Mouse (Mus musculus) stomach, embryonic 16.5 days (tissue): ENCODE measurements around the gene Sh2d6. TPM values are rescaled to one million over a fixed set of nuclear protein-coding genes. Genes with fewer than 3 reads are reported as not detected.

Source experiments
- ATAC-seq: fragments of 200-750 bp; cut with Nextera tagmentation; 2 replicates; pipeline ENCODE4 v1.8.0; 2017; ENCODE audit warnings: moderate number of reproducible peaks, moderate TSS enrichment; ENCODE audit not compliant: insufficient read depth, low FRiP score
- H3K27ac ChIP-seq: fragments of 300-500 bp; sonication (generic); 2 replicates; pipeline ENCODE4 v1.5.1; 2014; ENCODE audit warnings: low read length
- H3K27me3 ChIP-seq: fragments of 300-500 bp; sonication (generic); 2 replicates; pipeline ENCODE4 v1.6.1; 2014; ENCODE audit warnings: low read length, control low read depth, mixed read lengths; ENCODE audit not compliant: control insufficient read depth, insufficient read depth
- H3K36me3 ChIP-seq: fragments of 300-500 bp; sonication (generic); 2 replicates; pipeline ENCODE4 v1.6.1; 2014; ENCODE audit warnings: low read length; ENCODE audit not compliant: control insufficient read depth, insufficient read depth
- H3K4me1 ChIP-seq: fragments of 300-500 bp; sonication (generic); 2 replicates; pipeline ENCODE4 v1.6.1; 2014; ENCODE audit warnings: low read length, control low read depth, mixed read lengths; ENCODE audit not compliant: control insufficient read depth, insufficient read depth
- H3K4me2 ChIP-seq: fragments of 300-500 bp; sonication (generic); 2 replicates; pipeline ENCODE4 v1.6.1; 2014; ENCODE audit warnings: low read depth, low read length, mixed read lengths
- H3K4me3 ChIP-seq: fragments of 300-500 bp; sonication (generic); replicated peaks from 2 replicates; pipeline ENCODE4 v1.5.1; 2014; ENCODE audit warnings: mild to moderate bottlenecking, low read length
- H3K9ac ChIP-seq: fragments of 300-500 bp; sonication (generic); 2 replicates; pipeline ENCODE4 v1.6.1; 2014; ENCODE audit warnings: low read length
- H3K9me3 ChIP-seq: fragments of 300-500 bp; sonication (generic); replicated peaks from 2 replicates; pipeline ENCODE4 v1.6.1; 2016; ENCODE audit warnings: low read length, control low read depth; ENCODE audit not compliant: control insufficient read depth
- WGBS: fragments of 180-500 bp; shearing (Covaris S2); extraction: QIAGEN DNeasy Blood & Tissue Kit; methylation state at CpG from one replicate; pipeline ENCODE4 v1.1.7; 2014; 5-methylcytosine and 5-hydroxymethylcytosine counted together
- polyA plus RNA-seq: library from polyadenylated mRNA; unstranded; fragments of >200 nt; fragmentation: Nextera tagmentation; extraction: Ambion mirVana; gene quantifications from 2 replicates; pipeline ENCODE4 v1.2.1, GENCODE M21; 2015

Gene Sh2d6
- polyA plus RNA-seq, 1 experiment from 2014 or later = 0.21 TPM

DNA sequence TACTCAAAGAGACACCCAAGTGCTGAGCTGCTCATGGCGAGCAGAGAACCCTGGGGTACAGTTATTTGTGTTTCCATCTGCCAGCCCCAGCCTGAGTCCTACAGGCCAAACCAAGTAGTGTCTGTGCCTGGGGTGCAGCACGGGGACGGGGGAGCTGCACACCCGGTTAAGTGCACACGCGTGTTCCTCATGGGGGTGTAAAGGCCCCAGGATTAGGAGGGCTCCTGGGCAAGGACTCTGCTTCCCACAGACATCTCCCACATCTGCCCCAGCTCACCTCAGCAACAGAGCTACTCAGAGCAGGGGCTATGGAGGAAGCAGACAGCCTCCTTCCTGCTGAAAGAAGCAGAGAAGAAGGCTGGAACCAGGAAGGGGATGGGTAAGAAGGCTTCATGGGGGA is 5.9 kb downstream of the Sh2d6 start:
- ATAC-seq = no peak
- H3K4me1 ChIP-seq = peaks cover 33% of the 10 kb centered on the region
- no peak overlapping the region for H3K27ac ChIP-seq
- no peaks in the 10 kb centered on the region for H3K27me3 ChIP-seq
- WGBS = 91% methylated on average over 6 of the region's 6 CpGs
- H3K36me3 ChIP-seq = no peaks in the 10 kb centered on the region
- no peaks in the 10 kb centered on the region for H3K9me3 ChIP-seq
- H3K4me3 ChIP-seq = no peak overlapping the region
- H3K9ac ChIP-seq = no peak overlapping the region
- H3K4me2 ChIP-seq = no peak overlapping the region

DNA sequence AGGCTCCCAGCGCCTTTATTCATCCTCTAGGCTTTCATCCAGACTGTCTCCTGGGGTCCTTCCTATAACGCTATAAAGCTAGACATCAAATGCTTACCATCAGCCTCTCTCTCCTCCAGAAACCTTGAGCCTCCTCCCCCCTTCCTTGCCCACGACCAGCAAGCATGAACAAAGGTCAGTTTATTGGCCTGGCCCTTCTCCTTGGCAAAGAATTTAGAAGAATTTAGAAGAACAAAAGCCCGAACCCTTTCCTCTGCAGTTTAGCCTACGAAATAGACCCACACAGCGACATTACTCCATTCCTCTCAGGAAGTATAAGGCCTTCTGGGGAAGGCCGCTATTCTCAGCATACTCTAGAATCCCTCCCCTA is 8.5 kb downstream of the Sh2d6 start:
- Histone ChIP-seq H3K27me3 (no peaks in the 10 kb centered on the region), H3K9me3 (no peaks in the 10 kb centered on the region), H3K4me3 (peak overlapping the region; percentile 44), H3K27ac (peak overlapping the region; percentile 89), H3K9ac (peak overlapping the region; percentile 74), H3K4me1 (peaks cover 26% of the 10 kb centered on the region), H3K4me2 (peak overlapping the region; percentile 62), H3K36me3 (no peaks in the 10 kb centered on the region)
- no peak for ATAC-seq
- 56% methylated on average over 7 of the region's 7 CpGs for WGBS

DNA sequence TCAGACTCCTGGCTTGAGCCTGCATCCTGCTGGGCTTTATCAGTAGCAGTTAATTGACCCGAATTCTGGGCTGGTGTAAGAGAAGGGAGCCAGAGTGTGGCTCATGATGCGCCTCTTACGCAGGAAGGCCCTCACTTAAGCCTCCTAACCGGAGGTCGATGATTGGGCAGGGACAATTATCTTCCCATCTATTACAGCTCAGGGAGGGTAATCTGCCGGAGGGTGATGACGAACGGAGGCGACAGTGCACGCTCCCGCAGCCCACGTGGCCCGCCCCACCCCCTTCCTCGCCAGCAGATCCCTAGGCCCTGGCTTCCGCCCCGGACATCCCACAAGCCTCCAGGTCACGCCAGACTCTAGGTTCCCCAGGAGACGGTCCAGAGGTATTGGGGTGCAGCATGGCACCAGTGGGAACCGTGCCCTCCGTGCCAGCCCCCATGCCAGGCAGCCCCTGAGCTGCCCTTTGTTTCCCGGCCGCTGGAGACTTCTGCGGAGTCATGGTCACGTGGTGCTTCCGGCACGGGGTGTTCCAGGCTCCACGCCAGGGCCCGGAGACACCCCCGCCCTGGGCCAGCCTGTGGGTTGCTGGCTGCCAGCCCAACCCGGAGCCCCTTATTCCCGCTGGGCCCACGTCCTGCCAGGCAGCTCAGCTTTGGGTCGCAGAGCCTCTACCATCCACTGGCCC is 9.0 kb downstream of the Sh2d6 start:
- Histone ChIP-seq H3K4me3 (peak overlapping the region; percentile 44), H3K27me3 (no peaks in the 10 kb centered on the region), H3K4me1 (peaks cover 26% of the 10 kb centered on the region), H3K9me3 (no peaks in the 10 kb centered on the region), H3K27ac (peak overlapping the region; percentile 89), H3K4me2 (peak overlapping the region; percentile 62), H3K9ac (peak overlapping the region; percentile 74), H3K36me3 (no peaks in the 10 kb centered on the region)
- WGBS = 11% methylated on average over 33 of the region's 33 CpGs
- ATAC-seq = peak; percentile 86

DNA sequence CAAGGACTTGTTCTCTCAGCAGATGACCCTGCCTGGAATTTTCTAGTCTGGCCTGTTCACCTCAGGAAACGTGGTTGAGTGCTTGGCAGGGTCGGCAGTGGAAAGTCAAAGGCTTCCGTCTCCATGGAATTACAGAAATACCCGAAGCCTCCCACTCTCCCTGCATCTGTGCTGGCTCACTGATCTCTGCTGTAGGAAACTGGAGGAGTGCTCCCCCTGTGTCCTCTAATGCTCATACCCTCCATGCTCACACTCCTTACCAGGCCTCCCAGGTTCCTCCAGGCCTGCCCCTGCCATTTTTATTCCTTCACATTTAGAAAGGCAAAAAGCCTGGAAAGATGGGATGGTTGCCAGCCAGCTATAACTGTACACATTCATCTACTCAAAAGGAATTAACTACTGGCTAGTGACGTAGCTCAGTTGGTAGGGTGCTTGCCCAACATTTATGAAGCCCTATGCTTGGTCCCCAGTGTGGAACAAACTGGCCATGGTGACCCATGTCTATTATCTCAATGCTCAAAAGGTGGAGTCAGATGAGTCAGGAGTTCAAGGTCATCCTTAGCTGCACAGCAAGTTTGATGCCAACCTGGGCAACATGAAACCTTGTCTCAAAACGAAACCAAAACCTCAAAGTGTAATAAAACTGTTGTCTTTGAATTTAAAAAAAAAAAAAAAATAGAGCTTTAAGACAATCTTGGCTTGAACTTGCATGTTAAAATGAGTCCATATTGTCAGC is 10.7 kb downstream of the Sh2d6 start:
- 58% methylated on average over 6 of the region's 6 CpGs for WGBS
- no peak for ATAC-seq
- 0 out of 2 replicates have a peak overlapping the region, but pooled peaks have one; percentile 2 for H3K27ac ChIP-seq

DNA sequence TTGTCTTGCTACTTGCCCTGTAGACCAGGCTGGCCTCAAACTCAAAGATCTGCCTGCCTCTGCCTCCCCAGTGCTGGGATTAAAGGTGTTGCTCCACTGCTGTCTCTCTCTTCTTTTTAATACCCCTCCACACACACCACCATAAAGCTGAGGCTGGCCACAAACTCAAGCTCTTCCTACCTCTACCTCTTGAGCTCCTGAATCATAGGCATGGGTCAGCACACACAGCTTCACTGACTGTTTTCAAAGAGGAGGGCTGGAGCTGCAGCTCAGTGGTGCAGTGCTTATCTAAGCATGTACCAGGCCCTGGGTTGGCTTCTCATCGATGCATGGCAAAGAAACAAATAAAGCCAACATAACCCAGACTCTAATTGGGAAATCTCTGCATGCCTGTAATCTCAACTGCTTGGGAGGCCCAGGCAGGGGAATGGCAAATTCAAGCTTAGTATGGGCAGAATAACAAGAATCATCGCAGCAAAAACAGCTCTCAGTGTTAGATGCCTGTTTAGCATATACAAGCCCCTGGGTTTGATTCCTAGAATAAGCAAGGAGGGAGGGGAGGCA is 11.6 kb downstream of the Sh2d6 start:
- Histone ChIP-seq H3K36me3 (no peaks in the 10 kb centered on the region), H3K4me2 (no peak overlapping the region), H3K9me3 (no peaks in the 10 kb centered on the region), H3K4me3 (no peak overlapping the region), H3K9ac (no peak overlapping the region), H3K27me3 (no peaks in the 10 kb centered on the region), H3K27ac (0 out of 2 replicates have a peak overlapping the region, but pooled peaks have one; percentile 2), H3K4me1 (peaks cover 26% of the 10 kb centered on the region)
- WGBS = 72% methylated on average over 2 of the region's 2 CpGs
- ATAC-seq = no peak

More for the DNA sequence above, 10.7 kb downstream of the Sh2d6 start:
- Histone ChIP-seq H3K4me2 (no peak overlapping the region), H3K36me3 (no peaks in the 10 kb centered on the region), H3K4me3 (no peak overlapping the region), H3K9me3 (no peaks in the 10 kb centered on the region), H3K27me3 (no peaks in the 10 kb centered on the region), H3K9ac (no peak overlapping the region), H3K4me1 (peaks cover 26% of the 10 kb centered on the region)

DNA sequence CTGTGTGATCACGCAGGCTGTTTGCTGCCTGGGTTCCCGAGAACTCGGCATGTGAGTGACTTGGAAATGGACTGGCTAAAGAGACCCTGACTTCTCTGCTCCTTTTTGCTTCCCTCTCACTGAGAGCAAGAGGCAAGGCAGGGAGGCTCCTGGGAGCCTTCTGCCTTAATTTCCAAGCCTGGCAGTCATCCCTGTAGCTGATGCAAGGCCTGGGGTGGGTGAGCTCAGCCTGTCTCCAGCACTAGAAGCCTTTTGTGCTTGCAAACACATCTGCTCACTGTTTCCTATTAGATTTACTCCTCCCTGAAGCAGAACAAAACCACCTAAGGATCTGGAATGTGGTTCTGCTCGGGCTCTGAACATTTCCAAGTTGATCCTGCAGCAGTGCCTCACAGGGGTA is 12.9 kb downstream of the Sh2d6 start:
- Histone ChIP-seq H3K4me1 (peaks cover 25% of the 10 kb centered on the region), H3K36me3 (no peaks in the 10 kb centered on the region), H3K4me3 (no peak overlapping the region), H3K4me2 (no peak overlapping the region), H3K27ac (no peak overlapping the region), H3K9me3 (no peaks in the 10 kb centered on the region), H3K27me3 (no peaks in the 10 kb centered on the region), H3K9ac (peak overlapping the region; percentile 26; the same call in 1 of the 2 replicates)
- no peak for ATAC-seq
- WGBS = 85% methylated on average over 4 of the region's 4 CpGs

DNA sequence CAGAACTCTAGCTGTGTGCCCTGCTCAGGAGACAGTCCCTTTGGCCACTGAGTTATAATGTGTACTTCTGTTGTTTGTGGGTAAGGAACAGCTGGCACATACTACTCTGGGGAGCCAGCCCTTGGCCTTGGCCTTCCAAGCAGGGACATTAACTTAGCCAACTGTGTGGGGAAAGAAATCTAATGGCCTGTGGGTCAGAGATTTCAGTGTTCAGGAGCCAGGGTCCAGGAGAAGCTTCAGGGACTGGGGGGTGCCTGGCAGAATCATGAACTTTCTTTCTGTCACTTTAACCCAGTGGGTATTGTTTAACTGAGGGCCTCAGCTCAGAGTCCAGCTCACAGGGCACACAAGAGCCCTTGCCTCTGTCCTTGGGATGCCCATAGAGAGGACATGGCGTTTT is 15.4 kb downstream of the Sh2d6 start:
- H3K4me3 ChIP-seq = no peak overlapping the region
- no peaks in the 10 kb centered on the region for H3K9me3 ChIP-seq
- H3K4me2 ChIP-seq = no peak overlapping the region
- ATAC-seq = no peak
- 0 out of 2 replicates have a peak, but pooled peaks cover 4% of the 10 kb centered on the region for H3K4me1 ChIP-seq
- WGBS = 89% methylated on average over 1 of the region's 1 CpGs
- no peak overlapping the region for H3K9ac ChIP-seq
- no peak overlapping the region for H3K27ac ChIP-seq
- no peaks in the 10 kb centered on the region for H3K36me3 ChIP-seq
- no peaks in the 10 kb centered on the region for H3K27me3 ChIP-seq

DNA sequence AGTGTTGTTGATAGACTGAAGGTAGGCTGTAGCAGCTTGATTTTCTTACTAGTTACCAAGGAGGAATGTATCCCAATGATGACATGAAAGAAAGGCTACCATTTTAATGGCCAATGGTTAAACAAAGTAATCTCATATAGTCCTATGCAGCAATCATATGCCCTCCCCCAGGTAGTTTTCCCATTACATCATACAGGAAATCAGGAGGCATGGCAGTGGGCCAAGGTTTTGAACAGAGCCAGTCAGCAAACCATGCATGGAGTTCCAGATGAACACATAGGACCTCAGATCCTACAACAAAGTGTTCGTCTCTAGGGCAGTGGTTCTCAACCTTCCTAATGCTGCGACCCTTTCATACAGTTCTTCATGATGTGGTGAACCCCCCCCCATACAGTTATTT is 17.6 kb downstream of the Sh2d6 start:
- Histone ChIP-seq H3K27me3 (no peaks in the 10 kb centered on the region), H3K27ac (no peak overlapping the region), H3K4me1 (no peaks in the 10 kb centered on the region), H3K9me3 (no peaks in the 10 kb centered on the region), H3K4me3 (no peak overlapping the region), H3K9ac (no peak overlapping the region), H3K36me3 (no peaks in the 10 kb centered on the region), H3K4me2 (no peak overlapping the region)
- WGBS = 82% methylated on average over 2 of the region's 2 CpGs
- ATAC-seq = peak; percentile 59; the same call in 1 of the 2 replicates

DNA sequence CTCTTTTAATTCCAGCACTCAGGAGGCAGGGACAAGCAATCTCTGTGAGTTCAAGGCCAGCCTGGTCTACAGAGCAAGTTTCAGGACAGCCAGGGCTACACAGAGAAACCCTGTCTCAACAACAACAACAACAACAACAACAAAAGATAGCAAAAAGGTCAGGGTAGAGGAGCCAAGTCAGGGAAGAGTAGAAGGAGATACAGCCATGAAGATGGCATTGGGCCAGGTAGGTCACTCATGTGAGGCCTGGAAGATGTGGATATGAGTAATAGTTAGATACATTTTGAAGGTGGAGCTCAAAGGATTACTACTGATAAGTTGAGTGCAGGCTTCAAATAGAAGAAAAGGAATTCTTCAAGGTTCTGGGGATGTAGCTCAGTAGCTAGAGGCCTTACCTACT is 18.2 kb downstream of the Sh2d6 start:
- Histone ChIP-seq H3K4me1 (no peaks in the 10 kb centered on the region), H3K9me3 (no peaks in the 10 kb centered on the region), H3K36me3 (no peaks in the 10 kb centered on the region), H3K4me3 (no peak overlapping the region), H3K9ac (no peak overlapping the region), H3K4me2 (no peak overlapping the region), H3K27me3 (no peaks in the 10 kb centered on the region), H3K27ac (no peak overlapping the region)
- no peak for ATAC-seq
